In the genomic region with DNA sequence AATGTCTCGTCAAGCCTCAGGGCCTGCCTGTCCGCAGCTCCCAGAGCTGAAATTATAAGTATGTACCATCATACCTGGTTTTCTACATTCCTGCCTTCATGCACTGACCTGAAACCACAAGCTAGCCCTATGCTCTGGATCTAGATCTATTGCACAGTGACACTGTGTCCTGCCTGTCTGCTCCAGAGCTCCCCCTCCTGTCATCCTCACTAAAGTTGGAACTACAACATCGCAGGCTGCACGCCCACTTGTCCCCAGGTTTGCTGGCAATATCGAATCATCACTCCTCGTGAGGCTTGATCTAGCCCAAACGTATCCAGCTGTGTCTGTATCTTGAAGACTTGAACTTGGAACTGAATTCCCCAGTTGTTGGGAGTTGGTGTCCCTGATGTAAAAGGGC, we compare ENCODE assay signal across 18 mouse cellular contexts. TPM values are rescaled to one million over a fixed set of nuclear protein-coding genes. Genes with fewer than 3 reads are reported as not detected.
DNase-seq lines count a peak whose midpoint lies in the region; ATAC-seq and TF ChIP-seq lines count a peak whose summit lies in the region.
"Had no signal": no experiment of that assay in that cellular context is flagged by ENCODE, and none has a peak within 500 bp of the region (broad histone marks: within the 10 kb centered on the region; RNA-seq: fewer than 3 reads in every experiment).

No protein-coding gene starts in this region.

- no peak for ATAC-seq in heart, embryonic 12.5 days (ENCODE audit: insufficient number of reproducible peaks, low FRiP score)
- no peak for ATAC-seq in liver, postnatal 0 days
- no peak for ATAC-seq in Patski
- ATAC-seq in neural tube, embryonic 15.5 days (ENCODE audit: low FRiP score) = no peak
- ATAC-seq: CD4-positive, CD25-positive, alpha-beta regulatory T cell, adult 4 months; forebrain, embryonic 16.5 days had no signal

- H3K79me2 ChIP-seq in heart, adult 2 months (replicated peaks; ENCODE audit: control insufficient read depth, insufficient read depth, low read length) = no peaks in the 10 kb centered on the region

- DNase-seq in heart, adult 2 months = no peak
- no peak for DNase-seq in liver, postnatal 0 days
- no peak for DNase-seq in liver
- DNase-seq in Patski (ENCODE audit: low read depth, low spot score) = no peak
- peak; percentile 22 for DNase-seq in induced T-regulatory cell, adult 2 months (ENCODE audit: low read depth)
- DNase-seq: adrenal gland, postnatal 36 days; cerebellum, adult 18-20 months; liver, embryonic 13.5 days; right cerebral cortex, postnatal 25 days had no signal

- TF ChIP-seq EP300 in heart, adult 2 months (IDR thresholded peaks at IDR 0.05; ENCODE audit: insufficient read depth, low read depth, low read length) = no peak
- TF ChIP-seq EP300 in liver, postnatal 0 days (IDR thresholded peaks at IDR 0.05; ENCODE audit: low read depth) = no peak

- H3K27me3 ChIP-seq in heart, adult 2 months (ENCODE audit: control insufficient read depth, insufficient read depth, low read length) = no peaks in the 10 kb centered on the region
- no peaks in the 10 kb centered on the region; the same call in 1 of the 2 replicates for H3K27me3 ChIP-seq in heart, embryonic 12.5 days (replicated peaks)
- H3K27me3 ChIP-seq in liver, postnatal 0 days (ENCODE audit: insufficient read depth, low read length) = no peaks in the 10 kb centered on the region
- H3K27me3 ChIP-seq in Patski = no peaks in the 10 kb centered on the region
- no peaks in the 10 kb centered on the region for H3K27me3 ChIP-seq in neural tube, embryonic 15.5 days (replicated peaks)
- H3K27me3 ChIP-seq: embryonic facial prominence, embryonic 15.5 days; hindbrain, embryonic 15.5 days; liver, embryonic 13.5 days had no signal

- in situ Hi-C loops in Patski (cut with MboI; ENCODE audit: low pct_unique_long_range_greater_than_20kb) = no loop called here

- no peak overlapping the region for H3K27ac ChIP-seq in heart, adult 2 months
- H3K27ac ChIP-seq in heart, embryonic 12.5 days (ENCODE audit: poor library complexity, severe bottlenecking) = no peak overlapping the region
- H3K27ac ChIP-seq in liver, postnatal 0 days (ENCODE audit: low read depth) = no peak overlapping the region
- H3K27ac ChIP-seq in neural tube, embryonic 15.5 days (replicated peaks) = no peak overlapping the region
- H3K27ac ChIP-seq: embryonic facial prominence, embryonic 15.5 days; hindbrain, embryonic 15.5 days; liver, embryonic 13.5 days had no signal

- CTCF ChIA-PET in Patski (lab: Charles Lee) = interaction anchor here (1.2 to 1.5 kb wide), 4 partner anchors 15 to 200 kb away, joined by 3 to 6 read pairs (median 4); no protein-coding TSS in a partner anchor

- POLR2A ChIA-PET in Patski (lab: Charles Lee) = no interaction called here

- 65% methylated on average over 7 of the region's 7 CpGs for WGBS in heart, adult 2 months
- WGBS in heart, embryonic 12.5 days = 58% methylated on average over 7 of the region's 7 CpGs
- WGBS in liver, postnatal 0 days (ENCODE audit: insufficient replicate concordance) = 67% methylated on average over 7 of the region's 7 CpGs
- 73% methylated on average over 7 of the region's 7 CpGs for WGBS in neural tube, embryonic 15.5 days

- no peak for TF ChIP-seq POLR2A in heart, adult 2 months (IDR thresholded peaks at IDR 0.05; ENCODE audit: insufficient read depth, low read depth, low read length)

- TF ChIP-seq CTCF in heart, adult 2 months (IDR thresholded peaks at IDR 0.05) = peak; percentile 48
- TF ChIP-seq CTCF in liver, postnatal 0 days (IDR thresholded peaks at IDR 0.05; ENCODE audit: low read depth) = peak; percentile 41
- peak; percentile 36 for TF ChIP-seq CTCF in Patski (IDR thresholded peaks at IDR 0.05)

- no peaks in the 10 kb centered on the region for H3K36me3 ChIP-seq in heart, adult 2 months (ENCODE audit: control insufficient read depth, insufficient read depth, low read length)
- no peaks in the 10 kb centered on the region for H3K36me3 ChIP-seq in heart, embryonic 12.5 days
- no peaks in the 10 kb centered on the region for H3K36me3 ChIP-seq in liver, postnatal 0 days (replicated peaks; ENCODE audit: insufficient read depth, low read length)
- H3K36me3 ChIP-seq in neural tube, embryonic 15.5 days = no peaks in the 10 kb centered on the region
- H3K36me3 ChIP-seq: embryonic facial prominence, embryonic 15.5 days; hindbrain, embryonic 15.5 days; liver, embryonic 13.5 days had no signal

- no peak overlapping the region for H3K4me3 ChIP-seq in heart, adult 2 months
- H3K4me3 ChIP-seq in heart, embryonic 12.5 days = no peak overlapping the region
- no peak overlapping the region for H3K4me3 ChIP-seq in liver, postnatal 0 days (ENCODE audit: low read depth, low read length)
- H3K4me3 ChIP-seq in neural tube, embryonic 15.5 days (replicated peaks) = no peak overlapping the region
- H3K4me3 ChIP-seq: embryonic facial prominence, embryonic 15.5 days; hindbrain, embryonic 15.5 days; liver, embryonic 13.5 days had no signal

- H3K9me3 ChIP-seq in heart, embryonic 12.5 days (replicated peaks) = no peaks in the 10 kb centered on the region
- no peaks in the 10 kb centered on the region for H3K9me3 ChIP-seq in liver, postnatal 0 days (ENCODE audit: low read length)
- H3K9me3 ChIP-seq in neural tube, embryonic 15.5 days (replicated peaks) = no peaks in the 10 kb centered on the region
- H3K9me3 ChIP-seq: embryonic facial prominence, embryonic 15.5 days; hindbrain, embryonic 15.5 days; liver, embryonic 13.5 days had no signal

- no peak overlapping the region for H3K4me2 ChIP-seq in heart, embryonic 12.5 days
- no peak overlapping the region for H3K4me2 ChIP-seq in liver, postnatal 0 days (ENCODE audit: low read depth, low read length)
- H3K4me2 ChIP-seq in neural tube, embryonic 15.5 days = no peak overlapping the region
- H3K4me2 ChIP-seq: embryonic facial prominence, embryonic 15.5 days; hindbrain, embryonic 15.5 days; liver, embryonic 13.5 days had no signal

- no peaks in the 10 kb centered on the region; the same call in 1 of the 2 replicates for H3K4me1 ChIP-seq in heart, adult 2 months (ENCODE audit: control insufficient read depth, insufficient read depth, low read length)
- H3K4me1 ChIP-seq in heart, embryonic 12.5 days (replicated peaks) = no peaks in the 10 kb centered on the region
- H3K4me1 ChIP-seq in liver, postnatal 0 days (ENCODE audit: insufficient read depth) = no peaks in the 10 kb centered on the region
- H3K4me1 ChIP-seq in neural tube, embryonic 15.5 days = no peaks in the 10 kb centered on the region
- H3K4me1 ChIP-seq: embryonic facial prominence, embryonic 15.5 days; hindbrain, embryonic 15.5 days; liver, embryonic 13.5 days had no signal

- intact Hi-C loops in heart, adult 2 months (cut with DNase I) = no loop called here

- H3K9ac ChIP-seq in heart, adult 2 months (ENCODE audit: low read depth, low read length) = no peak overlapping the region
- H3K9ac ChIP-seq in heart, embryonic 12.5 days = no peak overlapping the region
- H3K9ac ChIP-seq in liver, postnatal 0 days (replicated peaks) = no peak overlapping the region
- H3K9ac ChIP-seq in neural tube, embryonic 15.5 days (replicated peaks) = no peak overlapping the region
- H3K9ac ChIP-seq: embryonic facial prominence, embryonic 15.5 days; hindbrain, embryonic 15.5 days; liver, embryonic 13.5 days had no signal

RNA-seq across cellular contexts. Expression of a gene that starts 11.9 kb away (rescaled TPM):
- under 1 TPM; 0.05 to 0.09 TPM for total RNA-seq in heart, adult 2 months (2021)
- polyA plus RNA-seq in heart, adult 2 months (2012; rRNA removed) = 0.12 and 0.25 TPM in 2 replicates
- 0.18 and 0.23 TPM in 2 replicates for polyA plus RNA-seq in heart, embryonic 12.5 days (2016; fragmentation: Nextera tagmentation; extraction: Ambion mirVana)
- polyA plus RNA-seq in liver, postnatal 0 days (2015; fragmentation: Nextera tagmentation; extraction: Ambion mirVana) = 0.25 and 0.34 TPM in 2 replicates
- 0.42 TPM for polyA plus RNA-seq in Patski (2021)
- 13.9 and 16.0 TPM in 2 replicates for polyA plus RNA-seq in neural tube, embryonic 15.5 days (2015; fragmentation: Nextera tagmentation; extraction: Ambion mirVana)
- total RNA-seq: megakaryocyte, adult 5-6 weeks; monocyte, adult 5-6 weeks; neutrophil, adult 5-6 weeks had no signal

Comparison
In these comparisons a context has a peak if more than half of its experiments do, and no peak if none do; other contexts are left out.
1. RNA of a gene that starts 11.9 kb away (polyA plus RNA-seq): 13.9 to 16.0 TPM in neural tube, embryonic 15.5 days; 0.42 TPM in Patski (single experiment), 0.25 to 0.34 TPM in liver, postnatal 0 days, 0.12 to 0.25 TPM in heart, adult 2 months and 0.18 to 0.23 TPM in heart, embryonic 12.5 days; every median in the first group is over 10 times any median in the second.
2. Peak in every context shown above with its lines, with median percentiles within 50 percentile points of each other: CTCF ChIP-seq.